Mouse (Mus musculus) heart, adult 9 months (tissue): Measurements from ENCODE around the gene C530025M09Rik.
A peak's percentile ranks its signal among the peaks of the same experiment; 100 is the strongest.

ENCODE experiments used
- DNase-seq, 2 experiments: peaks; one replicate each; pipeline ENCODE4 v3.0.0; 2022; ENCODE audit warnings: low spot score in 2 of 2

The C530025M09Rik gene

DNA sequence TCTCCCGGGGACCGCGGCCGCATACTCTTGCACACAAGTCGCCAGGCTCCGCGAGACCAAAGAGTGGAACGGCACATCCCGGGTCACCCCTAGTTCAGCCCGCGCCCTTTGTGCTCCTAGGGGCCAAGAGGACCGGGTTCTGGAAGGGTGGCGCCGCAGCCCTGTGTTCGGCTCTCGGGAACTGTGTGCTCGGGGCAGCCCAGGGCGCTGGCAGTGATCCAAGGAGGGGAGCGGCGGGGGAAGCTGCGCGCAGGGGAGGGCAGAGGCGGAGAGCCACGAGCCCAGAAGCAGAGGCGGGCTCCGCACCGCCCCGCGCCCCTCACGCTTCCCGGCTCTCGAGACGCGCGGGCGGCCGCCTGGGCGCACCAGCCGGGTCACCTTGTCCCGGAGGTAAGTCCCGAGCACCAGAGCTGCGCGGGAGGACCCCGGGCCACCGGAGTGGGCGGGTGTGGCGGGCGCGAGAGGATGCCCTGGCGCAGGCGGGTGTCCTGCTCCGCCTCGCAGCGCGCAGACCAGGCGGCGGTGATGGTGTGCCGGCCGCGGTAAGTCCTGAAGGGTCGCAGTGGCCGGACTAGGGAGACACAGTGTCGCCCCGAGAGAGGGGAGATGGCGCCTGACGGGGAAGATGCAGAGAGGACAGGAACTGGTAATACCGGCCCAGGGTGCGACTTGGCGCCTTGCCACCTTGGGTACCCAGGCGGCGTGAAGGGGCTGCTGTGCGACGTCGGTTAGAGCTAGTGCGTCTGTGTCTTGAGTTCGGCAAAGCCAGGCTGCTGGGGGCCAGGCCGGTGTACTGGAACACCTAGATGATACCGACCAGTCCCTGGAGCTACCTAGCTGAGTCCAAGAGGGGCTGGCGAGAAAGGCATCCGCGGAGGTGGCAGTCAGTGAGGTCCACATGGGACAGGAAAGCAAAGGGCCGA lies at the start of gene C530025M09Rik:
Gene C530025M09Rik, minus strand, starts transcription at position 678 of the 923 bp plus-strand sequence.
- no peak for DNase-seq

DNA sequence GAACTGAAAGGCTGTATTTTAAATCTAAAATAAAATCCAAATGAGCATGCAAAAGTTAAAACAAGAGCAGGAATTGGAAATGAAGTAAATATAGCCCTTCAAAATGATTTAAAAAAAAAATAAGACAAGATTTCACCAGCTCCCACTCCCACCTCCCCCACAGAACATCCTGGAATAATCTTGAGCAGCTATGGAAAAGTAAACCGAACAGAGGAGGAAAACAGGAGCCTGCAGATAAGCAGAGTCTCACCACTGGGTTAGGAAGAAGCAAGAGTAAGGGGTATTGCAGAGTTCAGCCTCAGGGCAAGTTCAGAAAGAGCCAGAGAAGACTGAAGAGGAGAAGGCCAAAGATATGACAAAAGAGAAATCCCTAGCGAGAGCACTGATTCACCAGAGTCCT lies 46.9 kb upstream of the C530025M09Rik start:
- DNase-seq = no peak

DNA sequence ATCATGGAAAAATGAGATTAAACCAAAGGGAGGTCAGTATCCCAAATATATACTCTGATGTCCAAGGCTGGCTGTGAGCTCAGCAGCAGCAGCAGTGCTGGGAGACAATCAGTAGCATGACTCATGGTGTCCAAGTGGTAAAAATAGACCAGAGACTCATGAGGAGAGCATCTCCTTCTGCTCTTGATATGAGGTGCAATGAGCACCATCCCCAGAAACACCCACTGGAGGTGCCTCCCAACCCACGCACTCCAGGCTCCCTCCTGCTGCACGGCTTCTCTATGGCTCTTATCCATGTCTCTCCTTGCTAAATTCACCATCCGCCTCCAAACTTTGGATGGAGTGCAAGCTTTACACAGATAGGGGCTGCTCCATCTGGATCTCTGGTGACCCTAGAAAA lies 42.3 kb upstream of the C530025M09Rik start:
- peak; percentile 4 to 8 for DNase-seq

DNA sequence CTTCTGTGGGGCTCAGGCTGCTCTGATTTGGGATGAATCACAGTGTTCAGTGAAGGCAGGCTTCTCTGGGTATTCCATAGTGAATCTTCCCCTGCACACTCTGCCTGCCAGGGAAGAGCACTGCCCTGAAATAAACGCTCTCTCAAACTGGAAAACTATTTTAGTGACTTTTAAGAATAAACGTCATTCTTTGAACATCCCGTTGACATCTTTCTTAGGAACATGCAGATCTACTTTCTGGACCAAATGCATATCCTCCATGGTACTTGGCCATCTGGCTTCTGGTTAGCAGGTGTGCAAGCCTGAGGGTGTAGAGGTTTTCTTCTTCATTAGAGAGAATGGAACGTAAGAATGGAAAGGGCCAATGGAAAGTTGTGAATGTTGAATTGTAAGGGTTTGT lies 41.5 kb upstream of the C530025M09Rik start:
- no peak for DNase-seq

DNA sequence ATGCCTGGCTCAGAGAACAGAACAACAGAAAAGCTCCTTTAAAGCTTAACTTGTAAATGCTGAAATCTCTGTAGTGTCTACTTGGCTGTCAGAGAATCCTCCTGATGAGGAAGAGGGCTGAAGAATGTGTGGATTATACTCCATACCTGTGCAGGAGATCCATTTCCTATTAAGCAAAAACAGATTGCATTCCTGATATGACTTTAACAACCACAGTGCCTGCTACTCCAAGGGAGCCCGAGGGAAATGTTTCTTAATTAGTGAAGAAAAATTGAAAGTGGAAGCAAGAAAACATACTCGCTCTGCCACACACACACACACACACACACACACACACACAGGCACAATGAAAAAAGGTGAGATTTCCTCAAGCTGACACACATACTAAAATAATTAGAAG lies 39.5 kb upstream of the C530025M09Rik start:
- no peak for DNase-seq

DNA sequence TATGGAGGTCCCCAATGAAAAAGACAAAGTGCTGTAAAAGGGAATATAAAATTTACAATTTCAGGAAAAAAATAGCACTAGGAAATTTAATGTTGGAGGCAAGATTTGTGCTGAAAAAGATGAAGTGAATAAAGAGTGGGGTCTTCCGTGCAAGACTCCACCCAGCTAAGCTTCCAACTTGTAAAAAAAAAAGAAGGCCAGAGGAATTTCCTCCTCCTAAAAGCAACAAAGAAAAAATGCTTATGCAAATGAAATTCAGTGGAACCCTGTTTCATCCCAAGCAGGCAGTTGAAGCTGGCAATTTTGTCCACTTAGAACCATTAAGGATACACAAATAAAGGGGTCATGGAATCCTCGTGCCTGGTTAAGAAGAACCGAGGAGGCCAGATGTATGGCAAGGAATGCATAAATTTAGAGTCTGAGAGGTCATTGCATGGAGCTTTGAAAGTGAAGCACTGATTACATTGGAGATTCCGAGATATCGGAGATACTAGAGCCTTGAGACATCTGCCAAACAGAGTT lies 35.0 kb upstream of the C530025M09Rik start:
- no peak for DNase-seq

DNA sequence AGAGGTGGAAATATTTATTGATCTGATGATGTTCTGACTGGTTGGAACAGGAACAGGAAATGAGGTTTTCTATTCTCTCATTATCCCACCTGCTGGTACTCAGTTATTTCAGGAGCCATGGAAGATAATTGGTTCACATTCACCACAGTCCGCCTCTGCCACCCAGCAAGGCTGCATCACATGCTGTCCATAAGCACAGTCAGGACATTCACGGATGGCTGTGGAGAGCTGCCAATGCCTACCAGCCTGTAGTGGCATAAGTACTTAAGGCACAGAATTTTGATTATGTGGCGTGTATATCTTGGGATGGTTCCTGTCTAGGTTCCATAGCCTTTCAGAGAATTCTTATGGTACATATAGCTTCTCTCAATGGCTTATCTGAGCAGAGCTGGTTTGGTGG lies 30.0 kb upstream of the C530025M09Rik start:
- DNase-seq = no peak

DNA sequence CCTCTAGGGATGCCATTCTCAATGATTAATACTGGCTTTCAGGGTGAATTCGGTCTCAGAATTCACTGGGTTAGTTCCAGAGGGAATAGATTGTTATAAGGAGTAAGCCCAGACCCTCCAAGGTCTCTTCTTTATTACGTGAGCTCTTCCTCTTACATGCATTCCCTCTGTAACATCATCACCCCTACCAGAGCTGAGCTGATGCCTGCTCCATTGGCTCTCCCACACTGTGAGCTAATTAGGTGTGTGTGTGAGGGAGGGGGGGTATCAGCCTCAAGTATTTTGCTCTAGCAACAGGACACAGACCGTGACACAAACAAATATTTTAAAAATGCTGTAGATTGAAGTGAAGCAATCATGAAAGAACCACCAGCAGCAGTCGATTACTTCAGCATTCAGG lies 17.8 kb upstream of the C530025M09Rik start:
- DNase-seq = no peak

DNA sequence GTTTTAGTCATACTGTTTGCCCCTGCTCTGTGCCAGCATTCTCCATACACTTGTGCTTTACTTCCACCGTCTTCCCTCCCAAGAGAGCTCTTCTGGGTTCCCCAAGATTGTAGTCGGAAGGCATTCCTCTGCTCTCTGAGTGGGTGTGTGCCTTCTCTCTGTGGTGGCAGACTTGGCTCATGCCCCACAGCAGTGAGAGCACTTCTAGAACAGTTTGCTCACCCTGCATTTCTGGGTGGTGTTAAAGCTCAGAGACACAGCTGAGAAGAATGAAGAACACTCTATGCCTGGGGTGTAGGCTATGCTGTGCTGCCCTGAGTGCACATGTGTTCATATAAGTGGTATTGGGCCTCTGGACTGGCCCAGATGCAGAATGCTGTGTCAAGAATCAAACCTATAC lies 13.6 kb upstream of the C530025M09Rik start:
- no peak for DNase-seq

DNA sequence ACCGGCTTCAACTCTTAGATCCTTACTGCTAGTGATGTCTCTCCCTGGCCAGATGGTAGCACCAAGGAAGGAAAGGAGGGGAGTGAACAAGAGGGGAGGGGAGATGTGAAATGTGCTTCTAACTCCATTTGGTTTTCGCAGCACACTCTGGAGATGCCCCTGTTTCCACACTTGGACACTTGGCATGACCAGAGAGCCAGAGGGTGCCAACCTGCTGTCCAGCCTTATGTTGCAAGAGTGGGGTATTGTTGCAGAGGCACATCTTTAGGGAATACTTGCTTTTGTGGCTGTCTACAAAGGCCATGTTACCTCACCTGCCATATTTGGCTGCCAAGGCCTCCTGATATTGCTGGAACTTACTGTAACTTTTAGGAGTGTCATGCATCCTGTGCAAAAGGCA lies 8.7 kb upstream of the C530025M09Rik start:
- DNase-seq = no peak

DNA sequence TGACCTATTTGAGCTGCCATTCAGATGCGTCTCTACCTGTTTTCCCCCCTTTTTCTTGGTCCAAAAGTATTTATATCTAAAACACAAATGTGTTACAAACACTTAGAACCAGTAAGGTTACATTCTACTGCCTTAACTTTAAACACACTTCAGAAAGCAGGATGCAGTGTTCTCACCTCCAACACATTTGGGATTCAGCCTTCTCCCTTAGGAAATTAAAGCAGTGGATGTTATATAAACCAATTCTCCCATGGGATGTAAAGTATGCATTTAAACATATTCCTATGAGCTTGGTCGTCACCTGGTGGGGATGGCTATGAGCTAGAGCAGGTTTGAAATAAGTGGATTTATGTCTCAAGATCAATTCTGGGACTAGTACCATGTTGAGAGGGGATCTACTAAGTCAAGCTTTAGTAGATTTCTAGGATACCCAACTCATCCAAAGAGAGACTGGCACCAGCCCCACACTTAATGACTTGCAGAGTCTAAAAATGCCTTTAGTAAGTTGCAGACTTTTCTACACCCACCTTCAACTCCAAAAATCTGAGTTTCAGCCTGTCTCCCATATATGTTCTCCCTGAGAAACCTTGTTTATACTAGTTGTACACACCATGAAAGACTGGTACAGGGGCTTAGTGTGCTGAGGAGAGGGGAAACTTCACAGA lies 5.6 kb upstream of the C530025M09Rik start:
- no peak for DNase-seq

DNA sequence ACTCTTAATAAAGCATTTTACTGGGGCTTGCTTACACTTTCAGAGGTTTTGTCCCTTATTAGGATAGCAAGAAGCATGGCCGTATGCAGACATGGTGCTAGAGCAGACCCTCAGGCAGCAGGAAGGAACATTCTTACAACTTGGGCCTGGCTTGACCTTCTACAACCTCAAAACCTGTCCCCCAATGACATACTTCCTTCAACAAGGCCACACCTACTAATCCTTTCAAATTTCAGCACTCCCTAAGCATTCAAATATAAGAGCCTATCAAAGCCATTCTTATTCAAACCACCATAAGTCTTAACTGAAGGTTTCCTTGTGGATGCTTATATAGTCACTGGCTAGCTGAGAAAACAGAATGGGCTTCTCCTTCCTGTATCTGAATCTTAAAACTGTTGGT lies 4.1 kb upstream of the C530025M09Rik start:
- DNase-seq = no peak

DNA sequence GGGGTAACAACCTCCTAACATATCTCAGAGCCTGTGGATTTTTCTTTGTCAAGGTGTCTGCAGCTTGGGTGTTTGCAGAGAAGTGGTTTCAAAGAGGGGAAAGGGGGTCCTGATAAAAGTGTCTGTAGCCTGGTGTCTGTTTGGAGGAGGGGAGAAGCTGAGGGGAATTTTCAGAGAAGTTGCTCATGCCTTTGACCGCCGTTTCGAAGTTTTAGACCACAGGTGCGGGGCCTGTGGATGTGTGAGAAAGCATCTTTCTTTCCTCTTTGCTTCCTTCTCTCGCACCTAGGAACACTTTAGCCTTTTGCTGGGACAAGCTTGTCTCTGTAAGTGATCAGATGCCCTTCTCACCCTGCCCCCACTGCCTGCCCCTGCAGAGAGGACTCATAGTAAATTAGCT lies 1.3 kb upstream of the C530025M09Rik start:
- no peak for DNase-seq

DNA sequence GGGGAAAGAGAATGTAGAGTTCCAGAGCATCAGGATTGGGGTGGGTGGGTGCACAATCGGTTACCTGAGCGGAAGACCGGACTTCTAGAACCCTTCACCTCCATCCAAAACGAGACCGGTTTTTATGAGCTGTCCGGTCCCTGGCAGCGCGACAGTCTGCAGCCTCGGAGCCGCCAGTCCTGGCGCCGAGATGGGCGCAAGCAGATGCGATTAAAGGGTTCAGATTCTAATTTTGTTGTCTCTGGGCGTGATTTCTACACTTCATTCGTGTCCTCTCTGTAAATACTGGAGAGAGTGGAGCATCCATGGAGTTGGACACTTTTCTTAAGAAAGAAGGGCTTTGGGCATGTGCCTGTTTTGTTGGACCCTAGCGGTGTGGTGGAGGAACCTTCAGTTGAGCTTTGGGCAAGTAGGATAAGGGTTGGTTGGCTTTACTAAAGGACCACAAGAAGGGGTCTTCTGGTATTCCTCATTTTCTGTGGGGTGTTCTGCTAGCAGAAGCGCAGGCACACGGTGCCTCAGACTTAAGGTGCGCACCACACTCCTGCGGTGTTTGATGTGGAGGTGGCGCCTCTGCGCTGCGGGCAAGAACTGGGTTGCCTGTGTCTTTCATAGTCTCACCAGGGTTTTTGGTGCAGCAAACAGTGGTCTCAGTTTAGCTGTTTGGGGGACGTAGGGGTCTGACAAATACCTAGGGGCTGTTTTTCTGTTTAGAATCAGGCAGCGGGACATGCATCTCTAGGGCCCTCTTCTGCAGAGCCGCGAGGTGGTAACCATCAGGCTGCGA lies 639 bp upstream of the C530025M09Rik start:
- no peak for DNase-seq

DNA sequence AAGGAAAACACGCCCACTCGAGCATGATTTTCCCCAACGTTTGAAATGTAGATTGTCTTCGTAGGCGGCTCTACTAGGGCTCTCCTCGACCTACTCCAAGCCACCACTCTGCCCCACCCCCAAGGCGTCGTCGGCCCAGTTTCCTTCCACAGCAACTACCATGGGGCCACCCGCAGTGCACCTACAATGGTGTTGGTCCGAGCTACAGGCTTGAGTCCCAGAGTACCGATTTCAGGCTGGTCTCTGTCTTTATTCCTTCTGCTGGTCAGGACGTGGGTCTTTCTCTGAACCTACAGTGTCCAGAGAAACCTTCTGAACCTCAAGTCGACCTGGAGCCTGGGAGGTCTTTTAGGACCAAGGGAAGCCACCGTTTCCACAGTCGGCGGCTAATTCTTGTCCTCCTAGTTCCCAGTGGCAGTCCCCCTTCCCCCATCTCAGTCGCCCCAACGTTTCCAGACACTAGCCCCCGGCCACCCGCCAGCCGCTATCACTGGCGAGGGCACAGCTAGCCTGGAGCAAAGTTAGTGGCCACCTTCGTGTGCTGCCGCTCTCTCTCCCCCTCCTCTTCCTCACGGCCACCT lies 968 bp downstream of the C530025M09Rik start:
- no peak for DNase-seq

DNA sequence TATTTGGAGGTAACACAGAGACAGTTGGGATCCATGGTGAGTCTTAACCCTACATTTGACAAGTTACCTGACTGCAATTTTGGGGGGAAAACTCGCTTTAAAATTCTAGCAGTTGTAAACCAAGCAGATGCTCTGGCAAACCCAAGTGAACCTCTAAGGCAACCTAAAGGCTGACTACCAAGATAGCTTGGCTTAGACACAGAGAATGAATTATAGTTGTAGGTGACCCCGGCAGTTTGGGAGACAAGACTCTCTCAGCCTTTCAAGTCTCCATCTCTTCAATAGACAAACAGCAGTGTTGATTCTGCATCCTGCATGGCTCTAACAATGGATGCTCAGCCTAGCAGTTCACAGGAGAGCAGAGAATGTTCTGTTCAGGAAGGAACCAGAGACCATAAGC lies 2.1 kb downstream of the C530025M09Rik start, which contains the start of gene Syndig1:
Gene Syndig1, plus strand, starts transcription at position 301 of the 400 bp plus-strand sequence.
- DNase-seq = no peak

DNA sequence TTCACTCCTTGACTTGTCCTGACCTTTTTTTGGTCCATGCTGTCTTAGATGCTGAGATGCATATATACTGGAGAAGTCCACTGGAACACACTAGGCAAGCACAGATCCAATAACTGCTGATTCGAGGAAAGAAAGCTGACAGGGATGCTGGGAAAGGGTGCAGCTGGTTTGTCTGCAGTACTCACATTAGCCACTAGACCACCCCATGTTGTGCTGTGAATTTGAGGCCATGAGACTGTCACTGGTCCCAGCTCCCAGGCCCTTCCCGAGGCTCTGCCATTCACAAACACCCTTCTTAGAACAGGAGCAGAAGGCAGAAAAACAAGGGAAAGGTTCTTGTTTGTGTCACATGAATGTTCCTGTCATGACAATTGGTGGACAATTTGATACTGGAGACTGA lies 10.8 kb downstream of the C530025M09Rik start:
- DNase-seq = no peak

DNA sequence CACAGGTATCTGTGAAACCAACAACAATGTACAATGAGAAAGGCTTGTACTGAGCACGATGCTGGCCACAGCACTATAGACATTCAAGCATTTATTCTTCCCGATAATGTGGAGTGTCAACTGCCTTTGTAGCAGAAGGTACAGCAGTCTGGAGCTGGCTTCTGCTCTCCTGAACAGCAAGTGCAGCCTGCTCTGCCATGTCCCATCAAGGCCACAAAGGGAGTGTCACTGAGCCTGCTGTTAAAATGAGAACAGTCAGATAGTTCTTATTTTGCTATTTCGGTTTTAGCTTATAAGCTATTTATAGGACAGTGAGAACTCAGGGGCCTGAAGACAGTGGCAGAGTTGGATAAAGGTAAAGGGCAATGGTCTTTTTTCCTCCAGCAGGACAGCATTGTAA lies 11.3 kb downstream of the C530025M09Rik start:
- DNase-seq = no peak

DNA sequence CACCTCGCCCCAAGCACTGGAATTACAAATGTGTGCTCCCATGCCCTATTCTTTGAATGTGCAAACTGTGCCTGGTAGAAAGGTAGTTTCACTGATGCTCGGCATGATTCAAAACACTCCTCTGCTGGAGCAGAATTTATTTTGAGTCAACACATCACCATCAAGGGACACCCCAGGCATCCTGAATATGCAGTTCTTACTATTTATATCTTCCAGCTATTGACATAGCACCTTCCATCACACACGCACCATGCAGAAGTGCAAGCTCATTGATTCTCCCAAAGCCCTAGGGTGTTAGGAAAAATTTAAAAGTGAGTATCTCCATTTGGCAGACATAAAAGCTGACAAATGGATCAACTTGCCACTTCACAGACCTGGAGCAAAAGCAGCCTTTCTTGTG lies 12.6 kb downstream of the C530025M09Rik start:
- DNase-seq = no peak

DNA sequence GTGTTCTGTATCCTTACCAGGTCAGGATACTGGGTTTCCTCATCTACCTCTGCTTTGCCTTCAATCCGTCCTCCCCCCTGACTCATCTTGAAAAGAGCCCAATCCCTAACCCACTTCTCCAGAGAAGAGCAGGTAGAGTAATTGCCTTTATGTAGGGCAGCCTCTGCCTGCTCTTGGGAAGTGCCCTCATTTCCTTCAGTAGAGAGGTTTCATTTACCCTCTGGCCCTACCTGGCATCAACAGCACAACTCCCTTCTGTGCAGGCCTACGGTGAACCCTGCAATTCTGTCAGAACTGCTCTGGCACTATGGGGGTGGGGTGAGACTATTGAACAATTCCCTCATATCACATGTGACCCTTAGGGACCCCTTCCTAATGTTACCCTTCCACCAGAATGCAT lies 18.1 kb downstream of the C530025M09Rik start:
- DNase-seq = no peak

DNA sequence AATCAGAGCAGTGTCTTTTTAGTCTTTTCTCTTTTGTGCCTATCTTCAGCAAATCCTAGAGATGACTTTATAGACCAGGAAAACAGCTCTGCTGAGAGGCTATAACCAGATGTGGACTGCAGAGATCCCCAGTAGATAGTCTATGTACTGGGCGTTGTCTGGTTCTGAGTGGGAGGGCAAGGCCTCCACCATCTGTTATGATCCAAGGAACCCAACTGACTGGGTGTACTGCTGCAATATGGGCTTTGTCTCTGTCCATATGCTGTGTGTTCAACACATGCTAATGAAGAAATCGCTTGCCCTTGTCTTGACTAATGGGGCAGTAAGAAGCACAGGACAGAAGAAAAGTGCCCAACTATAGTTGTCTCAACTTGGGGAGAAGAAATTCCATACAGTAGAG lies 25.8 kb downstream of the C530025M09Rik start:
- no peak for DNase-seq
